Mouse (Mus musculus) ZHBTc4 (cell line): ENCODE data around the gene Gm5565.
A peak's percentile ranks its signal among the peaks of the same experiment; 100 is the strongest.
"Not testable (repeated sequence)": the region's sequence is repeated elsewhere in the genome, so short reads cannot be mapped to it uniquely, and the experiment has no call there.

ENCODE experiments used
- DNase-seq: peaks from one replicate; pipeline ENCODE4 v3.0.0-alpha.2; 2011; ENCODE audit warnings: low read depth, low spot score

Gm5565 gene

GRCm38 (mm10) chr5:146160439-146160838 is at the start of gene Gm5565:
Gm5565 (minus strand) TSS chr5:146160539.
- DNase-seq, result not testable (repeated sequence)

GRCm38 (mm10) chr5:146205537-146205936 is 45.2 kb upstream of the Gm5565 start:
- no peak for DNase-seq

- DNase-seq, result peak; percentile 21
Measured at GRCm38 (mm10) chr5:146203921-146204320, 43.6 kb upstream of the Gm5565 start.

- peak; percentile 47 for DNase-seq
Measured at GRCm38 (mm10) chr5:146200580-146200979, 40.2 kb upstream of the Gm5565 start.

GRCm38 (mm10) chr5:146199540-146199939 is 39.2 kb upstream of the Gm5565 start:
- peak; percentile 53 for DNase-seq

- DNase-seq, result no peak
Measured at GRCm38 (mm10) chr5:146199073-146199472, 38.7 kb upstream of the Gm5565 start.

GRCm38 (mm10) chr5:146193360-146193759 is 33.0 kb upstream of the Gm5565 start:
- DNase-seq, result no peak

GRCm38 (mm10) chr5:146190501-146191269 is 30.3 kb upstream of the Gm5565 start:
- DNase-seq, result no peak

GRCm38 (mm10) chr5:146190093-146190492 is 29.8 kb upstream of the Gm5565 start:
- DNase-seq, result no peak

GRCm38 (mm10) chr5:146188712-146189111 is 28.4 kb upstream of the Gm5565 start:
- DNase-seq, result no peak

GRCm38 (mm10) chr5:146188144-146188543 is 27.8 kb upstream of the Gm5565 start:
- no peak for DNase-seq

GRCm38 (mm10) chr5:146187441-146187840 is 27.1 kb upstream of the Gm5565 start:
- DNase-seq, result peak; percentile 63

GRCm38 (mm10) chr5:146185204-146185603 is 24.9 kb upstream of the Gm5565 start, which contains the start of gene 1700001J03Rik:
1700001J03Rik (minus strand) TSS chr5:146185304.
- DNase-seq, result not testable (repeated sequence)

GRCm38 (mm10) chr5:146172744-146173143 is 12.4 kb upstream of the Gm5565 start:
- DNase-seq, result not testable (repeated sequence)

- DNase-seq, result not testable (repeated sequence)
Measured at GRCm38 (mm10) chr5:146170621-146171020, 10.3 kb upstream of the Gm5565 start, which contains the start of gene Gm6309. Gm6309 (minus strand) TSS chr5:146170721.

- DNase-seq, result not testable (repeated sequence)
Measured at GRCm38 (mm10) chr5:146158326-146158725, 2.0 kb downstream of the Gm5565 start.

- DNase-seq, result no peak
Measured at GRCm38 (mm10) chr5:146150454-146150853, 9.9 kb downstream of the Gm5565 start.

- DNase-seq, result peak; percentile 64
Measured at GRCm38 (mm10) chr5:146147903-146148302, 12.4 kb downstream of the Gm5565 start.
